Mouse (Mus musculus) intestine, embryonic 16.5 days (tissue): ENCODE results near the gene Apbb1ip. TPM values are rescaled to one million over a fixed set of nuclear protein-coding genes. Genes with fewer than 3 reads are reported as not detected.

Source experiments
- ATAC-seq: fragments of 200-750 bp; cut with Nextera tagmentation; 2 replicates; pipeline ENCODE4 v1.8.0; 2017; ENCODE audit warnings: moderate TSS enrichment, moderate library complexity
- H3K27ac ChIP-seq: fragments of 300-500 bp; sonication (generic); 2 replicates; pipeline ENCODE4 v1.5.1; 2014; ENCODE audit warnings: mild to moderate bottlenecking, low read length
- H3K27me3 ChIP-seq: fragments of 300-500 bp; sonication (generic); replicated peaks from 2 replicates; pipeline ENCODE4 v1.6.1; 2014; ENCODE audit warnings: low read length, control low read depth, mixed read lengths; ENCODE audit not compliant: control insufficient read depth, insufficient read depth
- H3K36me3 ChIP-seq: fragments of 300-500 bp; sonication (generic); 2 replicates; pipeline ENCODE4 v1.6.1; 2014; ENCODE audit warnings: low read length, control low read depth; ENCODE audit not compliant: control insufficient read depth, insufficient read depth
- H3K4me1 ChIP-seq: fragments of 300-500 bp; sonication (generic); 2 replicates; pipeline ENCODE4 v1.6.1; 2014; ENCODE audit warnings: low read length, control low read depth, mixed read lengths; ENCODE audit not compliant: control insufficient read depth, insufficient read depth
- H3K4me2 ChIP-seq: fragments of 300-500 bp; sonication (generic); 2 replicates; pipeline ENCODE4 v1.6.1; 2014; ENCODE audit warnings: low read depth, low read length, control low read depth
- H3K4me3 ChIP-seq: fragments of 300-500 bp; sonication (generic); 2 replicates; pipeline ENCODE4 v1.5.1; 2014; ENCODE audit warnings: mild to moderate bottlenecking, low read length
- H3K9ac ChIP-seq: fragments of 300-500 bp; sonication (generic); 2 replicates; pipeline ENCODE4 v1.6.1; 2014; ENCODE audit warnings: low read depth, low read length
- H3K9me3 ChIP-seq: fragments of 300-500 bp; sonication (generic); 2 replicates; pipeline ENCODE4 v1.6.1; 2016; ENCODE audit warnings: low read length, control low read depth; ENCODE audit not compliant: control insufficient read depth
- WGBS: fragments of 180-500 bp; shearing (Covaris S2); extraction: QIAGEN DNeasy Blood & Tissue Kit; methylation state at CpG from one replicate; pipeline ENCODE4 v1.1.7; 2014; 5-methylcytosine and 5-hydroxymethylcytosine counted together
- polyA plus RNA-seq: library from polyadenylated mRNA; unstranded; fragments of >200 nt; fragmentation: Nextera tagmentation; extraction: Ambion mirVana; gene quantifications from 2 replicates; pipeline ENCODE4 v1.2.1, GENCODE M21; 2015

Gene Apbb1ip
- polyA plus RNA-seq, 1 experiment from 2014 or later = 1.5 TPM

DNA sequence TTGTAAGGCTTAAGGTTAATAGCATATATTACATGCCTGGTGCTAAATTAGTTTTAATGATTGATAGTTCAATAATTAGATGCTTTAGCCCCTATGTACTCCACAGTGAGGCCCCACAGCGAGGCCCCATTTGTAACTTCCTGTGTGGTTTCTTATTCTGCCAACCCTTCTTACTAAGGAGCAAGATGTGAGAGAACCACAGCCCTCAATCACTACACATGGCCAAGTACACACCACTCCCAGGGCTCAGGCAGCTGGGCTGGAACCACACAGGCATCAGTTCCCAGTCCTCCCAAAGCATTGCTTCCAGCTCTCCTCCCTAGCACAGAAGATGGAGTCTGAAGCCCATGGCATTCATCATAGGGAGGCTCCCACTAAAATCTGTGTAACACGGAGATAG, 31.7 kb downstream of the Apbb1ip start:
- H3K9me3 ChIP-seq = no peaks in the 10 kb centered on the region
- H3K9ac ChIP-seq = no peak overlapping the region
- no peak overlapping the region for H3K4me2 ChIP-seq
- H3K27me3 ChIP-seq = no peaks in the 10 kb centered on the region
- H3K27ac ChIP-seq = no peak overlapping the region
- no peak for ATAC-seq
- WGBS = 76% methylated on average over 2 of the region's 2 CpGs
- no peak overlapping the region for H3K4me3 ChIP-seq
- no peaks in the 10 kb centered on the region for H3K36me3 ChIP-seq
- no peaks in the 10 kb centered on the region for H3K4me1 ChIP-seq

DNA sequence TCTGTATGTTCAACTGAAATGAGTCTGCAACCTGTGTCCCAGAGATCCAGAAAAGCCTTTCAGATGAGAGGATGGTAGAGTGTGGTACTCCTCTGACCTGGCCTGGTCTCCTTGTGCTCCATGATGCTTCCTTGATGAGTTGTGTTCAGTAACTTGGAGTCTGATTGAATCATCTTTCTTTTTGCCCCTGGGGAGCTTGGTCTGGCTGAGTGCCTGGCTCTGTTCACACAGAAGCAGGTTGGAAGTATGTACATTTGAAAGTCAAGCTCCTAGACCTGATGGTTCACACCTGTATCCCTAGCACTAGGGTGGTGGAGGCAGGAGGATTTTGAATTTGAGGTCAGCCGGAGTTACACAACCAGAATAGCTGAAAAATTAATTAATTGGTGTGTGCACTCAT, 32.7 kb downstream of the Apbb1ip start:
- Histone ChIP-seq H3K9ac (no peak overlapping the region), H3K4me3 (no peak overlapping the region), H3K4me1 (no peaks in the 10 kb centered on the region), H3K9me3 (no peaks in the 10 kb centered on the region), H3K36me3 (no peaks in the 10 kb centered on the region), H3K4me2 (no peak overlapping the region), H3K27ac (no peak overlapping the region), H3K27me3 (no peaks in the 10 kb centered on the region)
- WGBS = 86% methylated on average over 1 of the region's 1 CpGs
- ATAC-seq = no peak

DNA sequence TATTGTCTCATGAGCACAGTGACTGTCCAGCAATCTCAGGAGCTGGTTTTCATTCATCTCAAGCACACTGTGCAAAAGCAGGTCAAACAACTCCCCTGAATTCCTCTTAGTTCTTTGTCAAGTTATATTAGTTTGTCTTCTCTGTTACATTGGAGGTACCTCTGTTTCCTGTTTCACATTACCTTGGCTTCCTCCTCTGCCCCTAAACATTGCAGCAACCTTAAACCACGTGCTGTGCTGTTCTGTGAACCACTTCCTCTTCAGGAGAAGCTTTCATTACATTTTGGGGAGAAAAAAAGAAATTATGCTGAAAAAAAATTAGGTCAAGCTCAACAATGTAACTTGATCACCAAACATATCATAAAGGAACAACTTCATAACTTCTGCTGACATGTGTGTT, 33.4 kb downstream of the Apbb1ip start:
- Histone ChIP-seq H3K27ac (no peak overlapping the region), H3K9ac (no peak overlapping the region), H3K9me3 (no peaks in the 10 kb centered on the region), H3K4me3 (no peak overlapping the region), H3K4me2 (no peak overlapping the region), H3K4me1 (no peaks in the 10 kb centered on the region), H3K27me3 (no peaks in the 10 kb centered on the region), H3K36me3 (no peaks in the 10 kb centered on the region)
- 39% methylated on average over 1 of the region's 1 CpGs for WGBS
- ATAC-seq = no peak

DNA sequence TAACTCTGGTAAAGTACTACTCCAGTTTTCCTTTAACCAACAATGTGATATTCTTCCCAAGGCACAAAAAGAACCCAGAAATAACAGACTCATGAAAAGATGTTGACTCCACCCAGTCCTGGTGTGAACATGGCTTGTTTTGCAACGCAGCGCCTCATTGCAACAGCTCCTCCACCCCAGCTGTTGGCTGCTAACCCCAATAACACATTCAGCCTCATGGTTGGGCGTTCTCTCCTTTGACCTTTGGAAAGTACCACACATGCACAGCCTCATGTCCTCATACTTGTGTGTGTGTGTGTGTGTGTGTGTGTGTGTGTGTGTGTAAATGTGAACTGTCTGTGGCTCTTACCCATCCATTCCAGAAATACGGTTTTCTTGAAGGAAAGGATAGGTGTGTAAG, 37.0 kb downstream of the Apbb1ip start:
- H3K9ac ChIP-seq = no peak overlapping the region
- 89% methylated on average over 4 of the region's 4 CpGs for WGBS
- H3K27me3 ChIP-seq = no peaks in the 10 kb centered on the region
- H3K4me3 ChIP-seq = no peak overlapping the region
- no peak overlapping the region for H3K27ac ChIP-seq
- ATAC-seq = no peak
- no peaks in the 10 kb centered on the region for H3K4me1 ChIP-seq
- no peak overlapping the region for H3K4me2 ChIP-seq
- H3K9me3 ChIP-seq = no peaks in the 10 kb centered on the region
- no peaks in the 10 kb centered on the region for H3K36me3 ChIP-seq

DNA sequence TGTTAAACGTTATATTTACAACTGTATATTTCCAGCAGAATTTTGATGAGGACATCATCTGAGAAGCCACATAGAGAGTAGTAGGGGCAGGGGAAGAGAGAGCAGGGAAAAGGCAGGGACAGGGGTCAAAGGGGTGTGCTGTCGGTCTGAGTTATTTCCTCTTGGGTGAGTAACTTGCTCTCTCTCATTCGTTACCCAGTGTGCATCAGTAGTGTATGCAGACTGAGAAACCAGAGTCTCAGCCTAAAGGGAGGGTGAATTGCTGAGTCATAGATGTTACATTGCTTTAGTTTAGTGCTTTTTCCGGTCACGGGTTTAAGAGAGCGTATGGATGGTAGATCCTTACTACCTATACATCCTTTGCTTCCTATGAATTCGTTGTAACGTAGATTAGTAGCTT, 37.6 kb downstream of the Apbb1ip start:
- no peaks in the 10 kb centered on the region for H3K36me3 ChIP-seq
- no peak overlapping the region for H3K27ac ChIP-seq
- 79% methylated on average over 8 of the region's 8 CpGs for WGBS
- no peak overlapping the region for H3K4me3 ChIP-seq
- ATAC-seq = no peak
- no peaks in the 10 kb centered on the region for H3K9me3 ChIP-seq
- H3K4me1 ChIP-seq = no peaks in the 10 kb centered on the region
- H3K4me2 ChIP-seq = no peak overlapping the region
- no peaks in the 10 kb centered on the region for H3K27me3 ChIP-seq
- no peak overlapping the region for H3K9ac ChIP-seq

DNA sequence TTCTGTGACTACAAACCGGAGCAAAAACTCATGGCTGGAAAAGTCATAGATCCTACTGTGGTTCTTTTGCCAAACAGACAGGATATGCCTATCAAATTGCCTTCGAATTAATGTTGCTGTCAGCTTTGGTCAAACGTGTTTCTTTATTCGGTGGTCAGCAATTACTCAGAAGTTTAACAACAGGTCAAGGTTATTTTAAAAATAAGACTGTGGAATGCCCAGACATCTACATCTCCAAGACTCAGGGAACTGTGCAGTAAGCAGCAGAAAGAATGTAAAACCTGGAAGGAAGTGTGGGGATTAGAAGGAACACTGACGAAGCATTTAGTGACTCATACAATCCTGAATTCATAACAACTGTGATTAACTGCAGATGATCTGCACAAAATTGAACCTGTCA, 40.0 kb downstream of the Apbb1ip start:
- no peak overlapping the region for H3K4me2 ChIP-seq
- no peak overlapping the region for H3K9ac ChIP-seq
- no peak overlapping the region for H3K4me3 ChIP-seq
- H3K36me3 ChIP-seq = no peaks in the 10 kb centered on the region
- ATAC-seq = no peak
- no peaks in the 10 kb centered on the region for H3K27me3 ChIP-seq
- 74% methylated on average over 5 of the region's 5 CpGs for WGBS
- H3K9me3 ChIP-seq = no peaks in the 10 kb centered on the region
- H3K27ac ChIP-seq = no peak overlapping the region
- H3K4me1 ChIP-seq = no peaks in the 10 kb centered on the region

DNA sequence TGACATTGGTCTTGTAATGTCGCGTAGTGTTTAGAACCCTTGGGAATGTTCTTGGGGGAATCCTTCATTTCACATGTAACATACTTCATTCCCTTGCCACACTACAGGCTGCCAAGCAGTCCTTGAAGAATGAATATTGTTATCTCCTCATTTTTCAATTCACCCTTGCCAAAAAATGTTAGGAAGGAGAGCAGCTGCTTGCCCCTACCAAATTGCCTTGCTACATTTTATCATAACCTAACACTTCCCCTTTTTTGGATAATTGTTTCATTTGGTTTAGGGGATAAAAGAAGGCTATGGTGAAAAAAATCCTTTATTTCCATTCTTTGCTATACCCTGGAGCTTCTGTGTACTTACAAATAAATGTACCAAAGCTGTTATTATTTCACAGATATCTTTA, 41.8 kb downstream of the Apbb1ip start:
- H3K27me3 ChIP-seq = no peaks in the 10 kb centered on the region
- 95% methylated on average over 2 of the region's 2 CpGs for WGBS

DNA sequence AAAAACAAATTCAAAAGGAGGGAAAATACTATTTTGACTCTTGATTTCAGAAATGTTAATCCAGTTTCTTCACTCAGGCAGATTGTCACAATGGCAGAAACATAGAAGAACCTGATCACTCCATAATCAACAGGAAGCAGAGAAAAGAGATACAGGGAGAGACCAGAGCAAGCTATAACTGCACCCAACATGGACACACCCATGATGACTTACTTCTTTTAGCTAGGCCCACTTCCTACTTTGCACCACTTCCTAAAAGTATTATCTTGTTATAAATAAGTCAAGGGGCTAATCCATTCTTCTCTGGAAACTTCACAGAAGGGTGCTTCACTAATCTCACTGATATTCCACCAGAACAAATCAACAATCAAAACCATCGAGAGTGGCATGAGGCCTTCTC, 42.3 kb downstream of the Apbb1ip start:
- no peaks in the 10 kb centered on the region for H3K9me3 ChIP-seq
- H3K27me3 ChIP-seq = no peaks in the 10 kb centered on the region
- no peak overlapping the region for H3K4me2 ChIP-seq
- no peak overlapping the region for H3K9ac ChIP-seq
- no peaks in the 10 kb centered on the region for H3K36me3 ChIP-seq
- H3K4me3 ChIP-seq = no peak overlapping the region
- no peaks in the 10 kb centered on the region for H3K4me1 ChIP-seq
- H3K27ac ChIP-seq = no peak overlapping the region
- 53% methylated on average over 1 of the region's 1 CpGs for WGBS
- no peak for ATAC-seq

More for the DNA sequence above, 41.8 kb downstream of the Apbb1ip start:
- Histone ChIP-seq H3K4me2 (no peak overlapping the region), H3K4me1 (no peaks in the 10 kb centered on the region), H3K9ac (no peak overlapping the region), H3K4me3 (no peak overlapping the region), H3K27ac (no peak overlapping the region), H3K9me3 (no peaks in the 10 kb centered on the region), H3K36me3 (no peaks in the 10 kb centered on the region)
- ATAC-seq = no peak

DNA sequence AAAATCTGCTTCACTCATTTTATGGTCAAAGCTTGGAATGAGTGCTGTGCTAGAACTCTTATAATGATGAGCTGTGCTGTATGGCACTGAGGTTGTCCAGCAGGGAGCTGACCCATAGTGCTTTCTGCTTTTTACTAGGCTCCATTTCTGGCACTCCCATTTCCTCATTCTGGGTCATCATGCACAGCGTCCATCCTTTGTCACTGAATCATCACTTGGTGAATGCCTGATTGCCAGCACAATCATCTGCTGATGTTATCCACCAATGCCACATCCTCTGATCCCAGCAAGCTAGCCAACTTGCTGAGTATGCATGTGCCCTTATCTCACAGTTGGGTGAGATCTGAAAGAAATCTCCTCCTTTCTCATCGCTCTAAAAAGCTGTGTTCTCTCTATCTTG, 48.4 kb downstream of the Apbb1ip start:
- Histone ChIP-seq H3K27ac (no peak overlapping the region), H3K4me3 (no peak overlapping the region), H3K4me1 (no peaks in the 10 kb centered on the region), H3K9ac (no peak overlapping the region), H3K36me3 (no peaks in the 10 kb centered on the region), H3K27me3 (no peaks in the 10 kb centered on the region), H3K4me2 (no peak overlapping the region), H3K9me3 (no peaks in the 10 kb centered on the region)
- WGBS = 87% methylated on average over 2 of the region's 2 CpGs
- no peak for ATAC-seq

DNA sequence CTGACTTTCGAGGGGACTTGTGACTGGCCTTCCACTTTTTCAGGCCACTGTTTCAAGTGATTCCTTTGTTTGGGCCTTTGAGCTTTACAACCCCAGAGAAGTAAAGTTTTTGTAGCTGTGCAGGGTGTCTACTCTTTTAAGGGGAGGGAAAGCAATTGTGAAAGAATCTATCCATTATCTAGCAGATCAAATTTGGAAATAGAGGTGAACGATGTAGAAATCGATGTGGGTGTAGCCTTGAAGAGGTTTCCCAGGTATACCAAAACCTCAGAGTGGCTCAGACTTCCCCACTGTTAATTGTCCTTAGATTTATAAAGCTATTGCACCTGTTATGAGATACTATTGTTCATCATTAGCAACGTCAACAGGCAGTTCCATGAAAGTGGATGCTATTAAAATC, 71.6 kb downstream of the Apbb1ip start:
- H3K27me3 ChIP-seq = no peaks in the 10 kb centered on the region
- WGBS = 90% methylated on average over 4 of the region's 4 CpGs
- H3K27ac ChIP-seq = no peak overlapping the region
- ATAC-seq = no peak
- no peaks in the 10 kb centered on the region for H3K4me1 ChIP-seq
- H3K9me3 ChIP-seq = no peaks in the 10 kb centered on the region
- H3K9ac ChIP-seq = no peak overlapping the region
- no peak overlapping the region for H3K4me2 ChIP-seq
- no peak overlapping the region for H3K4me3 ChIP-seq
- no peaks in the 10 kb centered on the region for H3K36me3 ChIP-seq
